8 mouse cellular contexts compared by ENCODE assay signal in the genomic region with DNA sequence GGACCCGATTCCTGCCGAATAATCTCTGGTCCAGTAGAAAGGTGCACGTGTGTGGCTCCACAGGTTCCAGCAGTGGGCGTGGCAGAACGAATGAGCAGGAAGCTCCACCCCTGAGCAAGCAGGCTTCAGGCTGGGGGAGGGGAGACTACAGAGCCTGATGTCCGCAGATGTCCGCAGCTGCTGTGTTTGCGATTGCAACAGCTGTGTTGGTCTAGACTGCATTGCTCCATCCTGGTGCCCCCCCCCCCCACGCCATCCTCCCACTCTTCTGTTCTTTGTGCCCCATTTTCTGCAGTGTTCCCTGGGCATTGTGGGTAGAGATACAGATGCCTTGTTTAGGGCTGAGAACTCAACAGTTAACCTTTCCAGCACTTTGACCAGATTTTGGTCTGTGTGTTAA.
DNase-seq lines count a peak whose midpoint lies in the region; ATAC-seq and TF ChIP-seq lines count a peak whose summit lies in the region.
"Not testable (repeated sequence)": the region's sequence is repeated elsewhere in the genome, so short reads cannot be mapped to it uniquely, and the experiment has no call there.

No protein-coding gene starts in this region.

- H3K9ac ChIP-seq in heart, embryonic 12.5 days; intestine, postnatal 0 days (ENCODE audit: low read depth, low read length); limb, embryonic 13.5 days: not testable (repeated sequence)

- H3K9me3 ChIP-seq in heart, embryonic 12.5 days (replicated peaks); intestine, postnatal 0 days (ENCODE audit: control insufficient read depth): not testable (repeated sequence)
- H3K9me3 ChIP-seq in limb, embryonic 13.5 days = peaks cover 12% of the 10 kb centered on the region

- H3K36me3 ChIP-seq in heart, embryonic 12.5 days; intestine, postnatal 0 days (ENCODE audit: control insufficient read depth, insufficient read depth); limb, embryonic 13.5 days: not testable (repeated sequence)

- H3K27me3 ChIP-seq in heart, embryonic 12.5 days (replicated peaks); intestine, postnatal 0 days (replicated peaks; ENCODE audit: control insufficient read depth, insufficient read depth, low read length); limb, embryonic 13.5 days: not testable (repeated sequence)

- not testable (repeated sequence) for H3K4me3 ChIP-seq in heart, embryonic 12.5 days; intestine, postnatal 0 days (ENCODE audit: low read depth, low read length); limb, embryonic 13.5 days

- TF ChIP-seq CTCF in intestine, postnatal 0 days (IDR thresholded peaks at IDR 0.05; ENCODE audit: low read depth) = not testable (repeated sequence)

- 33% methylated on average over 9 of the region's 9 CpGs for WGBS in heart, embryonic 12.5 days
- WGBS in intestine, postnatal 0 days = 8% methylated on average over 5 of the region's 9 CpGs
- 18% methylated on average over 7 of the region's 9 CpGs for WGBS in limb, embryonic 13.5 days

- intact Hi-C loops in gastrocnemius, postnatal 14 days (cut with DNase I; ENCODE audit: low total_unique reads) = not testable (repeated sequence)

- H3K4me1 ChIP-seq in heart, embryonic 12.5 days (replicated peaks); intestine, postnatal 0 days (replicated peaks; ENCODE audit: control insufficient read depth, insufficient read depth, low read length); limb, embryonic 13.5 days: not testable (repeated sequence)

- peak overlapping the region; percentile 24; the same call in 1 of the 2 replicates for H3K4me2 ChIP-seq in heart, embryonic 12.5 days
- H3K4me2 ChIP-seq in intestine, postnatal 0 days (replicated peaks; ENCODE audit: low read depth) = not testable (repeated sequence)
- 0 out of 2 replicates have a peak overlapping the region, but pooled peaks have one; percentile 14 for H3K4me2 ChIP-seq in limb, embryonic 13.5 days (replicated peaks)

- not testable (repeated sequence) for ATAC-seq in heart, embryonic 12.5 days (ENCODE audit: insufficient number of reproducible peaks, low FRiP score); limb, embryonic 13.5 days (ENCODE audit: low FRiP score, low read depth)
- 0 out of 2 replicates have a peak, but pooled peaks have one; percentile 19 for ATAC-seq in intestine, postnatal 0 days

- peak; percentile 20 for DNase-seq in brain, adult 2 months (ENCODE audit: low read depth, low spot score)
- peak; percentile 32 for DNase-seq in gastrocnemius, postnatal 14 days
- DNase-seq in lung, adult 18-20 months = peak; percentile 24 to 46
- peak; percentile 31 for DNase-seq in lung, postnatal 25 days (ENCODE audit: low spot score)
- DNase-seq in testis, postnatal 10 days (ENCODE audit: low spot score) = peak; percentile 41

- not testable (repeated sequence) for H3K27ac ChIP-seq in heart, embryonic 12.5 days (ENCODE audit: poor library complexity, severe bottlenecking); intestine, postnatal 0 days (ENCODE audit: low read depth, low read length); limb, embryonic 13.5 days
